Mouse (Mus musculus): ENCODE data around the gene Olfm1. TPM values are rescaled to one million over a fixed set of nuclear protein-coding genes. Genes with fewer than 3 reads are reported as not detected.

Gene Olfm1
- polyA plus RNA-seq, 1 experiment from 2014 or later, result 14.1 TPM

DNA sequence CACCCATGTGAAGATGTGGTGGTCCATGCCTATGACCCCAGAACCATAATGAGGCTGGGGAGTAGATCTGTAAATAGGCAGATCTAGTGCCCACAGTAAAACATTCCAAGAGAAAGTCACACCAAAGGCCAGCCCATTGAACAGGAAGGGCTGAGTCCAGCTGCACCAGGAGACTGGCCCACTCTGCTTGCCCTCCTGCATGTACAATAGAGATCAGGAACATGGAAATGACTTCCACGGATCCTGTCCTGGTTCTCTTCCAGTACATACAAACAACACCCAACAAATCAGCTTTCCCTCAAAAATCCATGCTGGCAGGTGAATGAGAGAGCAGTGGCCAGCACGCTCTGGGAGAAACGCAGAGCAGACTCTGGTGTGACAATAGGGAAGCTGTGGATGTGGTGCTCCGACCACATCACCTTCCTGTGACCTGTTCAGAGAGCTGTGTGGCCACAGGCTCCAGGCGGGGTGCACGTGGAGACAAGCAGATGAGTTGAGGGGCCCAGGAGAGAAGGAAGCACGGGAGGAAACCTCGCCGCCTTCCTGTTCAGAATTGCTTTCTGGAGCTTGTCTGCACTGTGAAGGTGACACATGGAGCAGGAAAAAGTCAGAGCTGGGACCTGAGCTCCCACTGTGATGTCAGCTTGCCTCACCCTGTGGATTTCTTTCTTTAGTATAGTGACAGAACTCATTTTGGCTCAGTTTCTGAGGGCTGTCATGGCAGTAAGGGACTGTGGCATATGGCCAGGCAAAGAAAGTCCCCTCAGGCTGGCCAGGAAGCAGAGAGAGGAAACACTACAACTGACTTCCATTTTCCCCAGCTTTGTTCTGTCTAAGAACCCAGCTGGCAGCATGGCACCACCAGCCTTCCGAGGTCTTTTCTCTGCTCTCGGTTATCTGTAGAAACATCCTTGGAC is 19.3 kb upstream of the Olfm1 start:
- Histone ChIP-seq H3K4me2 (replicated peaks; ENCODE audit: low read depth) (no peak overlapping the region), H3K27me3 (ENCODE audit: control insufficient read depth, insufficient read depth, low read length) (no peaks in the 10 kb centered on the region), H3K9ac (ENCODE audit: low read length) (no peak overlapping the region), H3K4me1 (replicated peaks; ENCODE audit: control insufficient read depth, insufficient read depth) (no peaks in the 10 kb centered on the region), H3K27ac (replicated peaks) (no peak overlapping the region), H3K9me3 (ENCODE audit: control insufficient read depth, low read length) (no peaks in the 10 kb centered on the region), H3K36me3 (ENCODE audit: control insufficient read depth, insufficient read depth, low read length) (no peaks in the 10 kb centered on the region), H3K4me3 (ENCODE audit: low read depth, low read length) (no peak overlapping the region)
- ATAC-seq (ENCODE audit: low FRiP score, low TSS enrichment) (no peak), DNase-seq (ENCODE audit: low spot score) (no peak)
- TF ChIP-seq EP300 (optimal IDR thresholded peaks at IDR 0.05), result no peak
- no peak for TF ChIP-seq CTCF (IDR thresholded peaks at IDR 0.05; ENCODE audit: low read depth)
- WGBS, result 64% methylated on average over 11 of the region's 11 CpGs

- no peaks in the 10 kb centered on the region for H3K9me3 ChIP-seq (ENCODE audit: control insufficient read depth, low read length)
- H3K27me3 ChIP-seq (ENCODE audit: control insufficient read depth, insufficient read depth, low read length), result no peaks in the 10 kb centered on the region
- 72% methylated on average over 3 of the region's 3 CpGs for WGBS
- H3K4me1 ChIP-seq (replicated peaks; ENCODE audit: control insufficient read depth, insufficient read depth), result no peaks in the 10 kb centered on the region
- DNase-seq (ENCODE audit: low spot score) (no peak), ATAC-seq (ENCODE audit: low FRiP score, low TSS enrichment) (no peak)
- H3K36me3 ChIP-seq (ENCODE audit: control insufficient read depth, insufficient read depth, low read length), result no peaks in the 10 kb centered on the region
- no peak overlapping the region for H3K4me2 ChIP-seq (replicated peaks; ENCODE audit: low read depth)
- TF ChIP-seq CTCF (IDR thresholded peaks at IDR 0.05; ENCODE audit: low read depth), result no peak
- TF ChIP-seq EP300 (optimal IDR thresholded peaks at IDR 0.05), result no peak
- no peak overlapping the region for H3K9ac ChIP-seq (ENCODE audit: low read length)
- no peak overlapping the region for H3K27ac ChIP-seq (replicated peaks)
- H3K4me3 ChIP-seq (ENCODE audit: low read depth, low read length), result no peak overlapping the region
These were observed 18.4 kb upstream of the Olfm1 start for GRCm38 (mm10) chr2:28174441-28174840.

DNA sequence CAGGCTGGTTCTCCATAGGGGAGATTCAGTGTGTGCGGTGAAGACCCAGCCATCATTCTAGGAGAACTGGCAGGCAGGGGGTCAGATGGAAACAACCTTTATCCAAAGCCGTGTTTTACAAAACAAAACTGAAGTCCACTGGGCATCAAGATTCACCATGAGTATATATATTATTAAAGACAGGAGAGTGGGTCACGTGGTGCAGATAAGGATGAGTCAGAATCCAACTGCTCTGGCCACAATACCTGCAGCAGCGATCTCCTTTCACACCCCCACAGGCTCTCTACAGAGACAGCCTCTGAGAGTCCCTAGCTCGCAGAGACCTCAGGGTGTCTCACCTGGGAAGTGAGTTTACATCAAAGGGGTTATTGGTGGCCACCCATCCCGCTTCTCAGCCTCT is 14.2 kb upstream of the Olfm1 start:
- no peak for DNase-seq (ENCODE audit: low spot score)
- Histone ChIP-seq H3K4me2 (replicated peaks; ENCODE audit: low read depth) (no peak overlapping the region), H3K9me3 (ENCODE audit: control insufficient read depth, low read length) (no peaks in the 10 kb centered on the region), H3K9ac (ENCODE audit: low read length) (no peak overlapping the region), H3K36me3 (ENCODE audit: control insufficient read depth, insufficient read depth, low read length) (no peaks in the 10 kb centered on the region), H3K4me3 (ENCODE audit: low read depth, low read length) (no peak overlapping the region), H3K27me3 (ENCODE audit: control insufficient read depth, insufficient read depth, low read length) (no peaks in the 10 kb centered on the region), H3K27ac (replicated peaks) (no peak overlapping the region), H3K4me1 (replicated peaks; ENCODE audit: control insufficient read depth, insufficient read depth) (no peaks in the 10 kb centered on the region)
- WGBS, result 71% methylated on average over 6 of the region's 6 CpGs
- TF ChIP-seq CTCF (IDR thresholded peaks at IDR 0.05; ENCODE audit: low read depth), result no peak
- TF ChIP-seq EP300 (optimal IDR thresholded peaks at IDR 0.05), result no peak
- ATAC-seq (ENCODE audit: low FRiP score, low TSS enrichment), result no peak

DNA sequence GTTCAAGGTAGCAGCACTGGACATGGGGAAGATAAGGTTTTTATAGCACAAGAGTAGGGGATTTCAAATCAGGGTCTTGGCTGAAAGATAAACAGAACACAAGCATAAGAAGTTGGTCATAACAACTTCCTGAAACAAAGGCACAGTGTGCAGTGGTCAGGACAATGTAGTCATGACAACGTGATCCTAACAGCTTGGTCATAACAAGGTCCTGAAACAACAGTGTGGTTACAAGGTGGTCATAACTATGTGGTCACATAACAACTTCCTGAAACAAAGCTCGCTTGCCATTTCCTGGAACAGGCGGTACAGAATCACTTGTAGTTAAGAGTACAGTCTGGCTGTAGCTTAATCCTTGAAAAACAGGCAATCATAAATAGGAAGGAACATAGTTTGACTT is 12.7 kb upstream of the Olfm1 start:
- Histone ChIP-seq H3K4me1 (replicated peaks; ENCODE audit: control insufficient read depth, insufficient read depth) (no peaks in the 10 kb centered on the region), H3K36me3 (ENCODE audit: control insufficient read depth, insufficient read depth, low read length) (no peaks in the 10 kb centered on the region), H3K9ac (ENCODE audit: low read length) (no peak overlapping the region), H3K27me3 (ENCODE audit: control insufficient read depth, insufficient read depth, low read length) (no peaks in the 10 kb centered on the region), H3K4me2 (replicated peaks; ENCODE audit: low read depth) (no peak overlapping the region), H3K9me3 (ENCODE audit: control insufficient read depth, low read length) (no peaks in the 10 kb centered on the region), H3K4me3 (ENCODE audit: low read depth, low read length) (no peak overlapping the region), H3K27ac (replicated peaks) (no peak overlapping the region)
- TF ChIP-seq EP300 (optimal IDR thresholded peaks at IDR 0.05) (no peak), CTCF (IDR thresholded peaks at IDR 0.05; ENCODE audit: low read depth) (no peak)
- DNase-seq (ENCODE audit: low spot score) (no peak), ATAC-seq (ENCODE audit: low FRiP score, low TSS enrichment) (no peak)
- 66% methylated on average over 3 of the region's 3 CpGs for WGBS

DNA sequence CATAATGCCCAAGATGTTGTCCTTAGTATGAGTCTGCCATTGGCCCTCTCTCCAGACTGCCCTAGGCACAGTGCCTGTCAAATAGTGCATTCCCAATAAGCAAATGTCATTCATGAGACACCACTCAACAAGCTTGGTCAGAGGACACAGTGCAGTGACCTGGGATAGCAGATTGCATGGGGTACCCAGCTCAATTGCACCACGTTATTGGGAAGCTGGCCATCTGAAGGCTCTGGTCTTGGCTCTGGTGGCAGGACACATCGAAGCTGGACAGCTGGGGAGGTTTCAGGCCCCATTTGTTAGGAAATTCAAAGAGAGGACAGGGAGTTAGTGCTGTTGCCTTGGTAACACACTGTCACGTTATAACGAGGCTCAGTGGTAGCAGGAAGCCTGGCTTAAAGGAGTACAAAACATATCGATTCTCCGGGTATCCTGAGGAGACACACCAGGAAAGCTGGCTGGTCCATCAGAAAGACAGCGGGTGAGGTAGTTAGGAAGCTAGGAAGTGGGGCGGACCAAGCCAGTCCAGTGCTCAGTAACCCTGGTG is 4.3 kb upstream of the Olfm1 start:
- WGBS, result 48% methylated on average over 8 of the region's 8 CpGs

DNA sequence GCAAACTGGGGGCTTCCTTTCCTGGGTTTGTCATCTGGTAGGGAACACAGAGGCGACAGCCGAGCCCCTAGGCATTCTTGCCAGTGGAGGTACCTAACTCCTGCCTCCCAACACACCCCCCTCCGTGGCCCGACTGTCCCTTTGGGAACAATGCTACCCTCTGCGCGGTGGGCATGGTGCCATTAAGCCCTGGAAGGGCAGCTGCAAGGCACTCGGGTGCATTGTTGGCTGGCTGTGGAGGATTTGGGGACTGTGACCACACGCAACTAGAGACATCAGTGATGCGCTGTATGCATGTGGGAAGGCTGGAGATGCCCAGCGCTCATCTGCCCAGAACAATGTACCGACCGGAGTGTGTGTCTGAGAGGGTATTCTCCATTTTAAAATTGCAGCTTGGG is 897 bp downstream of the Olfm1 start:
- Histone ChIP-seq H3K27me3 (ENCODE audit: control insufficient read depth, insufficient read depth, low read length) (no peaks in the 10 kb centered on the region), H3K36me3 (ENCODE audit: control insufficient read depth, insufficient read depth, low read length) (no peaks in the 10 kb centered on the region), H3K4me3 (ENCODE audit: low read depth, low read length) (peak overlapping the region; percentile 51), H3K27ac (replicated peaks) (no peak overlapping the region), H3K9ac (ENCODE audit: low read length) (no peak overlapping the region; the same call in 1 of the 2 replicates), H3K4me2 (replicated peaks; ENCODE audit: low read depth) (peak overlapping the region; percentile 75), H3K4me1 (replicated peaks; ENCODE audit: control insufficient read depth, insufficient read depth) (no peaks in the 10 kb centered on the region), H3K9me3 (ENCODE audit: control insufficient read depth, low read length) (no peaks in the 10 kb centered on the region)
- TF ChIP-seq EP300 (optimal IDR thresholded peaks at IDR 0.05) (no peak), CTCF (IDR thresholded peaks at IDR 0.05; ENCODE audit: low read depth) (no peak)
- 28% methylated on average over 12 of the region's 12 CpGs for WGBS
- ATAC-seq (ENCODE audit: low FRiP score, low TSS enrichment) (no peak; the same call in 1 of the 2 replicates), DNase-seq (ENCODE audit: low spot score) (no peak)

More for the DNA sequence above, 4.3 kb upstream of the Olfm1 start:
- Histone ChIP-seq H3K4me3 (ENCODE audit: low read depth, low read length) (no peak overlapping the region), H3K27ac (replicated peaks) (no peak overlapping the region), H3K9ac (ENCODE audit: low read length) (no peak overlapping the region), H3K9me3 (ENCODE audit: control insufficient read depth, low read length) (no peaks in the 10 kb centered on the region), H3K4me2 (replicated peaks; ENCODE audit: low read depth) (no peak overlapping the region), H3K27me3 (ENCODE audit: control insufficient read depth, insufficient read depth, low read length) (no peaks in the 10 kb centered on the region), H3K36me3 (ENCODE audit: control insufficient read depth, insufficient read depth, low read length) (no peaks in the 10 kb centered on the region), H3K4me1 (replicated peaks; ENCODE audit: control insufficient read depth, insufficient read depth) (no peaks in the 10 kb centered on the region)
- no peak for ATAC-seq (ENCODE audit: low FRiP score, low TSS enrichment)
- TF ChIP-seq CTCF (IDR thresholded peaks at IDR 0.05; ENCODE audit: low read depth) (no peak), EP300 (optimal IDR thresholded peaks at IDR 0.05) (no peak)
- no peak for DNase-seq (ENCODE audit: low spot score)

Data from stomach, postnatal 0 days (tissue).